Mouse (Mus musculus) lung, adult 2 months (tissue): ENCODE data around the gene 5730596B20Rik. TPM values are rescaled to one million over a fixed set of nuclear protein-coding genes. Genes with fewer than 3 reads are reported as not detected.

Source experiments
- DNase-seq: peaks from one replicate; pipeline ENCODE4 v3.0.0; 2022
- H3K4me1 ChIP-seq: fragments of 200-500 bp; 2 replicates; pipeline ENCODE4 v1.6.1; 2011; ENCODE audit warnings: low read length; ENCODE audit not compliant: control insufficient read depth, insufficient read depth
- H3K4me3 ChIP-seq: fragments of 200-500 bp; replicated peaks from 2 replicates; pipeline ENCODE3; 2011; ENCODE audit warnings: low read depth, mild to moderate bottlenecking, control low read depth, low read length; ENCODE audit errors: extremely low read depth
- CTCF ChIP-seq: fragments of 200-500 bp; IDR thresholded peaks from 2 replicates; pipeline ENCODE4 v1.5.1; 2011; ENCODE audit warnings: mild to moderate bottlenecking, low read length, control low read depth; ENCODE audit not compliant: insufficient read depth
- POLR2A ChIP-seq: fragments of 200-500 bp; IDR thresholded peaks from 2 replicates; pipeline ENCODE4 v1.6.1; 2011; ENCODE audit warnings: low read depth, mild to moderate bottlenecking, control low read depth, low read length, borderline replicate concordance; ENCODE audit errors: extremely low read depth
- WGBS: fragments of 180-500 bp; shearing (Covaris S2); methylation state at CpG from one replicate; pipeline ENCODE4 v1.1.7; 2018; 5-methylcytosine and 5-hydroxymethylcytosine counted together
- polyA plus RNA-seq: library from polyadenylated mRNA; depleted of rRNA; stranded (reverse); fragments of >200 nt; gene quantifications from 2 replicates; pipeline ENCODE4 v1.2.3, GENCODE M21; 2012; rRNA removed

Gene 5730596B20Rik
- polyA plus RNA-seq, 1 experiment: 0.26 TPM

GRCm38 (mm10) chr6:52228475-52229465 lies 51.5 kb downstream of the 5730596B20Rik start:
- Histone ChIP-seq H3K4me3 (no peak overlapping the region), H3K4me1 (no peaks in the 10 kb centered on the region; the same call in 1 of the 2 replicates)
- WGBS: 7% methylated on average over 38 of the region's 38 CpGs
- TF ChIP-seq CTCF (no peak), POLR2A (no peak)
- DNase-seq: no peak

DNA sequence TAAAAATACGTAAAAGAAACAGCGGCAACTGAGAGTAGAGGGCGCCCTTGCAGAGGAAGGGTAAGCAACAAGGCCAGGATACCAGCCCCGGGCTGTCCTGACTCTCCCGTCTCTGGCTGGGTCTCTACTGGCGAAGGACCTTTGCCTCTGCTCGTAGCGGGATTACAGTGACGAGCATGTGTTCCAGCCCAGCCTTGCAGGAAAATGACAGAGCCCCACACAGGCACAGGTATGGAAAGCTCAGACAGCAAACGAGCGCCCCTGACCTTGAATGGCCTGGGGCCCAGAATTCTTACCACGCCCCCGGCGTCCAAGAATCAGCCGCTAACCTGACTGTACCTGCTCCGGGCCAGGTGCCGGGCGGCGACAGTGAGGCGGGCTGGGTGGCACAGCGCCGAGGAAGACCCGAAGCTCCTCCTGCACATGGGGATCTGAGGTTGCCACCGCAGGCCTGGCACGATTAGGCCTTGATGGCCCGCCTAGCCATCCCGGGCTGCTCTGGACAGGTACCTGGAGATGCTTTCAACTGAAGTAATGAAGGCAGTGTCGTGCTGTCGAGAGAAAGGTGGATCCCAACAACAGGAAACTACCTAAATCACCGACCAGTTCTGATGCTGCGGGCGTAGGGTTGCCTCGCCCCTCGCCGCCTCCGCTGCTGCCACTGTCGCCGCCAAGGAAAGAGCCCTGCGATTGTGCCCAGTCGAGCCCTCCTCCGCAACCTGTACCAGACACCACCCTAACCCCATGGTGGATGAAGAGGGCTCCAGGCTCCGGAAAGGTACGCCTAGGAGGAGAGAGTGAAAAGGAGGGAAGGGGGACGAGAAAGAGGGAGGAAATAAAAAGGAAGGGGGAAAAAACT lies 52.5 kb downstream of the 5730596B20Rik start:
- no peak for DNase-seq
- no peak for TF ChIP-seq POLR2A
- no peak for TF ChIP-seq CTCF
- H3K4me1 ChIP-seq: no peaks in the 10 kb centered on the region; the same call in 1 of the 2 replicates
- H3K4me3 ChIP-seq: no peak overlapping the region
- 6% methylated on average over 44 of the region's 44 CpGs for WGBS

Other genes starting within 250 kb of the 5730596B20Rik start
- gene Skap2, start 164.9 kb upstream of the 5730596B20Rik start, polyA plus RNA-seq: 13.7 and 25.4 TPM in 2 replicates
- 1.4 and 1.9 TPM in 2 replicates for gene Hoxa1, start 19.2 kb upstream of the 5730596B20Rik start, polyA plus RNA-seq
- gene Hoxa2, start 12.7 kb upstream of the 5730596B20Rik start, polyA plus RNA-seq: 4.2 and 4.7 TPM in 2 replicates
- gene Hoxa4, start 14.3 kb downstream of the 5730596B20Rik start, polyA plus RNA-seq: 5.7 and 8.4 TPM in 2 replicates
- 29.1 and 46.9 TPM in 2 replicates for gene Hoxa5, start 27.1 kb downstream of the 5730596B20Rik start, polyA plus RNA-seq
- 1.7 and 2.3 TPM in 2 replicates for gene Hoxa6, start 31.2 kb downstream of the 5730596B20Rik start, polyA plus RNA-seq
- 12.8 and 13.4 TPM in 2 replicates for gene Hoxa3, start 35.8 kb downstream of the 5730596B20Rik start, polyA plus RNA-seq
- gene Gm28308, start 35.8 kb downstream of the 5730596B20Rik start, polyA plus RNA-seq: 0.37 and 0.39 TPM in 2 replicates
- 6.6 and 8.3 TPM in 2 replicates for gene Hoxa7, start 44.4 kb downstream of the 5730596B20Rik start, polyA plus RNA-seq
- 0.23 TPM in 1 of 2 replicates, not detected in the other for gene Hoxa9, start 53.6 kb downstream of the 5730596B20Rik start, polyA plus RNA-seq
- gene Hoxa10, start 63.4 kb downstream of the 5730596B20Rik start, polyA plus RNA-seq: 0.23 TPM in 1 of 2 replicates, not detected in the other
- not detected in 2 replicates for gene Hoxa11, start 68.3 kb downstream of the 5730596B20Rik start, polyA plus RNA-seq
- gene Hoxa13, start 83.4 kb downstream of the 5730596B20Rik start, polyA plus RNA-seq: 0.22 TPM in 1 of 2 replicates, not detected in the other
- 0.05 TPM in 1 of 2 replicates, not detected in the other for gene Evx1, start 136.0 kb downstream of the 5730596B20Rik start, polyA plus RNA-seq